Mouse (Mus musculus): ENCODE data around the gene Krtap19-3. TPM values are rescaled to one million over a fixed set of nuclear protein-coding genes. Genes with fewer than 3 reads are reported as not detected.

Krtap19-3 gene
- total RNA-seq (2023) = not detected in 2 replicates

GRCm38 (mm10) chr16:88877938-88878337 lies at the start of gene Krtap19-3:
TSS of gene Krtap19-3 (minus strand) at chr16:88878038.

DNA sequence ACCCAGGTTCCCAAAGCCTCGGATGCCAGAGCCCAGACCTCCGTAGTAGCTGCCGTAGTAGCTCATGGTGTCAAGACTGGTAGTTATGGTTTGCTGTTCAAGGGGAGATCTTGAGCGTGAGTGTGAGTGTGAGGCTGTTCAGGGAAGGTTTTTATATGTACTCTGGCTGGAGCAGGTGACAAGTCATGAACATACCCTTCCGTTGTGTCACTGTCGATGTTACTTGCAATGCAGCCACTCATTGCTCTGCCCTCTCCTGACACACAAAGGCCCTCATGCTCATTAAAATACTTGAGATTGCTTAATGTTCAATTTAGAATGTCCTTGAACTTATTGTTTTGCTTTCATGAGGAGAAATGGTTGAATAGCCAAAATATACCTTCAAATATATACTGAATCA lies 18.5 kb upstream of the Krtap19-3 start, which contains the start of gene Krtap19-5:
Gene Krtap19-5 (minus strand): TSS at position 101 of the 400 bp plus-strand sequence.

DNA sequence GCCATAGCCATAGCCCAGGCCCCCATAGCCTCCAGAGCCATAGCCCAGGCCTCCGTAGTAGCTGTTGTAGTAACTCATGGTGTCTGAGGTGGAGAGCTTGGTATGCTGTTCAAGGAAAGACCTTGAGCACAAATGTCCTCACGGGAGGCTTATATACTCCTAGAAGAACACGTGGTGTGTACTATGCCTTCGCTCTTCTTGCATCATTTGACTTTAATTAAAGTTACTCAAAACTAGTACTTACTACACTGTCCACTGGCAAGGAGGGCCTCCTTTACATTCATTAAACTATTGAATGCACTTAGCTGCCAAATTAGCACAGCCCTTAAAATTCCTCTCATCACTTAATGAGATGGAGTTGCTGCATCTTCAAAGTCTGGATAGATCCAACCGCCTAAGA lies 7.2 kb upstream of the Krtap19-3 start, which contains the start of gene Krtap19-4:
Gene Krtap19-4 (minus strand): TSS at position 101 of the 400 bp plus-strand sequence.

DNA sequence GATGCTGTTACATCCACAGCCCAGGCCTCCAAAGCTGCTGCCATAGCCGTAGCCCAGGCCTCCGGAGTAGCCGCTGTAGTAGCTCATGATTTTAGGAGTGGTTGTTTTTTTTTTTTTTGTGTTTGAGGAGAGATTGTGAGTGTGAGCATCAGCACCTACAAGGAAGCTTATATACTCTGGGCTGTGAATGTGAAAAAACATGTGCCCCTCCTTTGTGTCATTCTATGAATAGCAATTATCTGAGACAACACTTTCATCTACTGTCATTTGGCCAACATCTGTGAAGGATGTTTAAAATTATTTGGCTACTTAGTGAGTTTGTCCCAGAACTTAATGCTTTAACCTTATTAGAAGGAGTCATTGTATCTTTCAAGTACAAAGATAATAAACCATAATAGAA lies 3.7 kb downstream of the Krtap19-3 start, which contains the start of gene Krtap19-2:
Gene Krtap19-2 (minus strand): TSS at position 101 of the 400 bp plus-strand sequence.

GRCm38 (mm10) chr16:88869311-88869710 lies 8.5 kb downstream of the Krtap19-3 start, which contains the start of gene Krtap19-1:
TSS of gene Krtap19-1 (minus strand) at chr16:88869411.

Other genes starting within 250 kb of the Krtap19-3 start
- not detected in 2 replicates for gene Krtap26-1, start 230.2 kb downstream of the Krtap19-3 start, total RNA-seq (2023)
- gene Krtap27-1, start 206.4 kb downstream of the Krtap19-3 start, total RNA-seq (2023) = not detected in 2 replicates
- gene 2310061N02Rik, start 170.1 kb downstream of the Krtap19-3 start, total RNA-seq (2023) = not detected in 2 replicates
- not detected in 2 replicates for gene Krtap13-1, start 149.2 kb downstream of the Krtap19-3 start, total RNA-seq (2023)
- gene Krtap13, start 126.4 kb downstream of the Krtap19-3 start, total RNA-seq (2023) = not detected in 2 replicates
- gene 2310034C09Rik, start 119.2 kb downstream of the Krtap19-3 start, total RNA-seq (2023) = not detected in 2 replicates
- gene 2310057N15Rik, start 103.8 kb downstream of the Krtap19-3 start, total RNA-seq (2023) = not detected in 2 replicates
- not detected in 2 replicates for gene Gm5965, start 100.1 kb downstream of the Krtap19-3 start, total RNA-seq (2023)
- not detected in 2 replicates for gene Gm20741, start 65.8 kb downstream of the Krtap19-3 start, total RNA-seq (2023)
- not detected in 2 replicates for gene Krtap15, start 57.8 kb downstream of the Krtap19-3 start, total RNA-seq (2023)
- gene Krtap14, start 51.9 kb downstream of the Krtap19-3 start, total RNA-seq (2023) = not detected in 2 replicates
- not detected in 2 replicates for gene Krtap19-1, start 8.6 kb downstream of the Krtap19-3 start, total RNA-seq (2023)
- not detected in 2 replicates for gene Krtap19-2, start 3.8 kb downstream of the Krtap19-3 start, total RNA-seq (2023)
- gene Krtap19-4, start 7.1 kb upstream of the Krtap19-3 start, total RNA-seq (2023) = not detected in 2 replicates
- not detected in 2 replicates for gene Krtap19-5, start 18.4 kb upstream of the Krtap19-3 start, total RNA-seq (2023)
- not detected in 2 replicates for gene Krtap19-9b, start 54.2 kb upstream of the Krtap19-3 start, total RNA-seq (2023)
- not detected in 2 replicates for gene Krtap16-3, start 84.8 kb upstream of the Krtap19-3 start, total RNA-seq (2023)
- gene Krtap22-2, start 132.7 kb upstream of the Krtap19-3 start, total RNA-seq (2023) = not detected in 2 replicates
- not detected in 2 replicates for gene Gm10229, start 137.2 kb upstream of the Krtap19-3 start, total RNA-seq (2023)
- not detected in 2 replicates for gene Krtap6-1, start 153.7 kb upstream of the Krtap19-3 start, total RNA-seq (2023)
- not detected in 2 replicates for gene Gm10228, start 163.4 kb upstream of the Krtap19-3 start, total RNA-seq (2023)
- not detected in 2 replicates for gene Krtap6-5, start 169.8 kb upstream of the Krtap19-3 start, total RNA-seq (2023)
- gene 1110025L11Rik, start 186.0 kb upstream of the Krtap19-3 start, total RNA-seq (2023) = not detected in 2 replicates
- not detected in 2 replicates for gene Krtap6-3, start 206.0 kb upstream of the Krtap19-3 start, total RNA-seq (2023)